ENCODE assay signal across 22 mouse cellular contexts in genomic region chr11:76121086-76121485, GRCm38 (mm10). TPM values are rescaled to one million over a fixed set of nuclear protein-coding genes. Genes with fewer than 3 reads are reported as not detected.
DNase-seq lines count a peak whose midpoint lies in the region; ATAC-seq and TF ChIP-seq lines count a peak whose summit lies in the region.
"Had no signal": no experiment of that assay in that cellular context is flagged by ENCODE, and none has a peak within 500 bp of the region (broad histone marks: within the 10 kb centered on the region; RNA-seq: fewer than 3 reads in every experiment).

No protein-coding gene starts in this region.

- H3K4me3 ChIP-seq in gastrocnemius, adult 2 months: no peak overlapping the region
- H3K4me3 ChIP-seq in kidney, adult 2 months (ENCODE audit: insufficient read depth, low read depth, low read length): no peak overlapping the region
- H3K4me3 ChIP-seq in brown adipose tissue, adult 24 weeks (ENCODE audit: insufficient read depth, low read depth, low read length): no peak overlapping the region
- no peak overlapping the region for H3K4me3 ChIP-seq in intestine, embryonic 16.5 days (ENCODE audit: low read length)
- H3K4me3 ChIP-seq in midbrain, embryonic 10.5 days: no peak overlapping the region
- H3K4me3 ChIP-seq: limb, embryonic 15.5 days; megakaryocyte, embryonic 14.5 days; midbrain, embryonic 15.5 days; neural tube, embryonic 15.5 days had no signal

- no peak for TF ChIP-seq CTCF in gastrocnemius, adult 2 months (IDR thresholded peaks at IDR 0.05)
- TF ChIP-seq CTCF in kidney, adult 2 months (conservative IDR thresholded peaks at IDR 0.05; ENCODE audit: insufficient read depth, insufficient read length, low read depth, low read length): no peak

- H3K27me3 ChIP-seq in kidney, adult 2 months (replicated peaks; ENCODE audit: control insufficient read depth, insufficient read depth, low read length): no peaks in the 10 kb centered on the region
- no peaks in the 10 kb centered on the region for H3K27me3 ChIP-seq in intestine, embryonic 16.5 days (replicated peaks; ENCODE audit: control insufficient read depth, insufficient read depth, low read length)
- H3K27me3 ChIP-seq in midbrain, embryonic 10.5 days (ENCODE audit: low read depth, poor library complexity, severe bottlenecking): no peaks in the 10 kb centered on the region
- H3K27me3 ChIP-seq: limb, embryonic 15.5 days; megakaryocyte, embryonic 14.5 days; midbrain, embryonic 15.5 days; neural tube, embryonic 15.5 days had no signal

- no peak for TF ChIP-seq POLR2A in kidney, adult 2 months (IDR thresholded peaks at IDR 0.05; ENCODE audit: low read depth, low read length)

- intact Hi-C loops in gastrocnemius, adult 2 months (cut with DNase I): no loop called here
- intact Hi-C loops in gastrocnemius, postnatal 14 days (cut with DNase I; ENCODE audit: low total_unique reads): no loop called here

- WGBS in kidney, adult 2 months: 43% methylated on average over 4 of the region's 4 CpGs
- 61% methylated on average over 4 of the region's 4 CpGs for WGBS in intestine, embryonic 16.5 days
- WGBS in midbrain, embryonic 10.5 days: 89% methylated on average over 4 of the region's 4 CpGs

- ATAC-seq in intestine, embryonic 16.5 days: no peak
- ATAC-seq: activated CD4-positive, CD25-positive, alpha-beta regulatory T cell, adult 4 months; forebrain, postnatal 0 days; hindbrain, embryonic 16.5 days; liver, postnatal 0 days; midbrain, embryonic 15.5 days had no signal

- H3K9me3 ChIP-seq in intestine, embryonic 16.5 days (ENCODE audit: control insufficient read depth, low read length): no peaks in the 10 kb centered on the region
- no peaks in the 10 kb centered on the region for H3K9me3 ChIP-seq in midbrain, embryonic 10.5 days (replicated peaks)
- H3K9me3 ChIP-seq: G1E; limb, embryonic 15.5 days; megakaryocyte, embryonic 14.5 days; midbrain, embryonic 15.5 days; neural tube, embryonic 15.5 days had no signal

- H3K36me3 ChIP-seq in kidney, adult 2 months (ENCODE audit: control insufficient read depth, insufficient read depth, low read length): peaks cover 4% of the 10 kb centered on the region; the same call in 1 of the 2 replicates
- peaks cover 7% of the 10 kb centered on the region; the same call in 1 of the 2 replicates for H3K36me3 ChIP-seq in intestine, embryonic 16.5 days (ENCODE audit: control insufficient read depth, insufficient read depth, low read length)
- H3K36me3 ChIP-seq in midbrain, embryonic 10.5 days: peaks cover 45% of the 10 kb centered on the region

- DNase-seq in gastrocnemius, adult 2 months: no peak
- no peak for DNase-seq in gastrocnemius, postnatal 14 days
- peak; percentile 89 for DNase-seq in kidney, adult 2 months
- DNase-seq in kidney, postnatal 10 days: no peak
- DNase-seq in thymus, postnatal 0 days (ENCODE audit: low spot score): no peak
- no peak for DNase-seq in midbrain, embryonic 10.5 days (ENCODE audit: low spot score)
- DNase-seq: adrenal gland, postnatal 25 days; cerebellum, adult 11-12 months; cerebellum, postnatal 36 days; forebrain, postnatal 0 days; liver, postnatal 0 days; right cerebral cortex, postnatal 14 days; thymus, adult 2 months had no signal

- no peak overlapping the region for H3K9ac ChIP-seq in intestine, embryonic 16.5 days (ENCODE audit: low read depth, low read length)
- H3K9ac ChIP-seq: forebrain, postnatal 0 days; limb, embryonic 15.5 days; liver, postnatal 0 days; midbrain, embryonic 15.5 days; neural tube, embryonic 15.5 days had no signal

- peak overlapping the region; percentile 79 for H3K27ac ChIP-seq in gastrocnemius, adult 2 months
- peak overlapping the region; percentile 81 for H3K27ac ChIP-seq in kidney, adult 2 months (ENCODE audit: insufficient read depth, low read depth, low read length)
- peak overlapping the region; percentile 31; the same call in 1 of the 2 replicates for H3K27ac ChIP-seq in brown adipose tissue, adult 24 weeks (replicated peaks; ENCODE audit: low read depth, low read length)
- H3K27ac ChIP-seq in intestine, embryonic 16.5 days (ENCODE audit: low read length): peak overlapping the region; percentile 39; the same call in 1 of the 2 replicates
- H3K27ac ChIP-seq in midbrain, embryonic 10.5 days (replicated peaks): no peak overlapping the region
- H3K27ac ChIP-seq: midbrain, embryonic 15.5 days; neural tube, embryonic 15.5 days had no signal

- H3K4me2 ChIP-seq in intestine, embryonic 16.5 days (ENCODE audit: low read depth, low read length): no peak overlapping the region
- H3K4me2 ChIP-seq: limb, embryonic 15.5 days; midbrain, embryonic 15.5 days; neural tube, embryonic 15.5 days had no signal

- peaks cover 27% of the 10 kb centered on the region for H3K4me1 ChIP-seq in kidney, adult 2 months (ENCODE audit: control insufficient read depth, insufficient read depth, low read length)
- H3K4me1 ChIP-seq in brown adipose tissue, adult 24 weeks (ENCODE audit: control insufficient read depth, insufficient read depth, insufficient read length, low read length): peaks cover 33% of the 10 kb centered on the region
- H3K4me1 ChIP-seq in intestine, embryonic 16.5 days (ENCODE audit: control insufficient read depth, insufficient read depth, low read length): peaks cover 24% of the 10 kb centered on the region
- H3K4me1 ChIP-seq in midbrain, embryonic 10.5 days: no peaks in the 10 kb centered on the region
- H3K4me1 ChIP-seq: midbrain, embryonic 15.5 days; neural tube, embryonic 15.5 days had no signal

RNA-seq across cellular contexts. Expression of gene Vps53, which starts 58.4 kb away (rescaled TPM):
- total RNA-seq in gastrocnemius, adult 2 months (2021): 10 to 100 TPM; 22.0 to 22.1 TPM
- 10 to 100 TPM; 23.8 to 26.4 TPM for total RNA-seq in gastrocnemius, postnatal 14 days (2021)
- polyA plus RNA-seq in kidney, adult 2 months (2012; rRNA removed): 46.2 and 47.5 TPM in 2 replicates
- 21.9 and 22.2 TPM in 2 replicates for polyA plus RNA-seq in brown adipose tissue, adult 24 weeks (2012; ENCODE audit: insufficient read depth, insufficient read length, missing spikeins)
- polyA plus RNA-seq in intestine, embryonic 16.5 days (2015; fragmentation: Nextera tagmentation; extraction: Ambion mirVana): 55.9 and 61.9 TPM in 2 replicates
- 52.8 and 53.8 TPM in 2 replicates for polyA plus RNA-seq in thymus, postnatal 0 days (2015; fragmentation: Nextera tagmentation; extraction: Ambion mirVana)
- polyA plus RNA-seq in midbrain, embryonic 10.5 days (2016; fragmentation: Nextera tagmentation; extraction: Ambion mirVana): 36.5 and 41.4 TPM in 2 replicates

RNA-seq across cellular contexts. Expression of gene Fam57a, which starts 58.4 kb away (rescaled TPM):
- total RNA-seq in gastrocnemius, adult 2 months (2021): 1 to 10 TPM; 1.4 to 2.0 TPM
- total RNA-seq in gastrocnemius, postnatal 14 days (2021): 1 to 10 TPM; 4.0 to 5.0 TPM
- polyA plus RNA-seq in kidney, adult 2 months (2012; rRNA removed): 5.8 and 6.1 TPM in 2 replicates
- 4.3 and 4.4 TPM in 2 replicates for polyA plus RNA-seq in brown adipose tissue, adult 24 weeks (2012; ENCODE audit: insufficient read depth, insufficient read length, missing spikeins)
- polyA plus RNA-seq in intestine, embryonic 16.5 days (2015; fragmentation: Nextera tagmentation; extraction: Ambion mirVana): 104 TPM in 2 replicates
- polyA plus RNA-seq in thymus, postnatal 0 days (2015; fragmentation: Nextera tagmentation; extraction: Ambion mirVana): 13.9 and 16.6 TPM in 2 replicates
- 32.2 and 32.4 TPM in 2 replicates for polyA plus RNA-seq in midbrain, embryonic 10.5 days (2016; fragmentation: Nextera tagmentation; extraction: Ambion mirVana)
